Mouse (Mus musculus): Measurements from ENCODE around the gene Uspl1. TPM values are rescaled to one million over a fixed set of nuclear protein-coding genes. Genes with fewer than 3 reads are reported as not detected.

Gene Uspl1
- 2.6 and 5.0 TPM in 2 replicates for polyA plus RNA-seq (2012; ENCODE audit: low replicate concordance)

DNA sequence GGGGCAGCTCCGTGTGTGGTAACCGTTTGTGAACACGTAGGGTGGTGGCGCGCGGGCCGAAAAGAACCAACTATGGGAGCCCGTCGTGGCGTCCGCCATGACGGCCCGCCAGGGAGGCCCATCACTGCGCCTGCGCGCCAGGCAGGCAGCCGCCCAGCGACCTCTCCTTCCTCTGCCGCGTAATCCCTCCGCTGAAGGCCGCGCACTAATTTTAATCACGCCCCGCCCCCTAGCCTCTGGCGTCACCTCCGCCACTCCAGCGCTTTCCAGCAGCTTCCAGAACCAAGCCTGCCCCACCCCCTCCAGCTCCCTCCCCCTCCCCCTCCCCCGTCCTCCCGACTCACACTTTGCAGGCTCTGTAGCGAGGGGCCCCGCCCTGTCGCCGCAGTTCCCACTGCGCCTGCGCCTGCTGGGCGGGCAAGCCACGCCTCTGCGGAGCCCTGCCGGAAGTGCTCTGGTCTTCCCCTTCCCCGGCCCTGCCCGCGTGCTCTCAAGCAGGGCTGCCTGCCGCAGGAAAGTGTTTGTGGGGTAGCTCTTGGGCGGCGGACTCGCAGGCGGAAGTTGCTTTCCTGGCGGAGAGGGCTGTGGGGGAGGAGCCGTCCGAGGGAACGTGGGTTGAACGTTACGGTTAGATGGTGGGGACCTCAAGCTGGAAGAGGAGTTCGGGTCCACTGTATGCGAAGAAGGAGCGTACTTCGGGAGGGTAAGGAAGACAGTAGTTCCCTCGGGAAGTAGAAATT, at the start of gene Uspl1, which contains the start of gene Hmgb1:
Gene Uspl1, plus strand, starts transcription at position 247 of the 740 bp plus-strand sequence.
Gene Hmgb1, minus strand, starts transcription at position 386 of the 740 bp plus-strand sequence.

GRCm38 (mm10) chr5:149264405-149264804, 80.3 kb downstream of the Uspl1 start, which contains the start of gene Alox5ap:
Alox5ap (plus strand) TSS chr5:149264767.

Other genes with a start within 250 kb of the Uspl1 start
- gene Gm42791, start 189.2 kb upstream of the Uspl1 start, polyA plus RNA-seq (2012; ENCODE audit: low replicate concordance) = 0.72 TPM in 1 of 2 replicates, not detected in the other
- 123 and 219 TPM in 2 replicates for gene Hmgb1, start 139 bp downstream of the Uspl1 start, polyA plus RNA-seq (2012; ENCODE audit: low replicate concordance)
- 10.1 and 16.3 TPM in 2 replicates for gene Alox5ap, start 80.4 kb downstream of the Uspl1 start, polyA plus RNA-seq (2012; ENCODE audit: low replicate concordance)
- gene Medag, start 227.4 kb downstream of the Uspl1 start, polyA plus RNA-seq (2012; ENCODE audit: low replicate concordance) = 0.04 TPM in 1 of 2 replicates, not detected in the other